Mouse (Mus musculus) bone marrow macrophage, adult 2 months (primary cell): Measurements from ENCODE around the gene Nfyb. TPM values are rescaled to one million over a fixed set of nuclear protein-coding genes. Genes with fewer than 3 reads are reported as not detected.

Experiments used
- H3K27ac ChIP-seq: 2 replicates; pipeline ENCODE4 v1.5.1; 2012; ENCODE audit warnings: low read depth, low read length; ENCODE audit not compliant: insufficient read depth
- H3K4me1 ChIP-seq: 2 replicates; pipeline ENCODE4 v1.6.1; 2012; ENCODE audit warnings: low read length; ENCODE audit not compliant: control insufficient read depth, insufficient read depth
- H3K4me3 ChIP-seq: 2 replicates; pipeline ENCODE4 v1.5.1; 2012; ENCODE audit warnings: mild to moderate bottlenecking, low read length, moderate library complexity; ENCODE audit not compliant: insufficient read depth
- CTCF ChIP-seq: IDR thresholded peaks from 2 replicates; pipeline ENCODE4 v1.5.1; 2012; ENCODE audit warnings: low read depth, mild to moderate bottlenecking, low read length, moderate library complexity
- POLR2A ChIP-seq: IDR thresholded peaks from 2 replicates; pipeline ENCODE4 v1.6.1; 2012; ENCODE audit warnings: mild to moderate bottlenecking, low read depth, low read length, borderline replicate concordance
- polyA plus RNA-seq: library from polyadenylated mRNA; stranded (reverse); fragments of >200 nt; gene quantifications from 2 replicates; pipeline ENCODE4 v1.2.4, GENCODE M21; 2012; ENCODE audit not compliant: missing spikeins, insufficient read depth, insufficient read length

Gene Nfyb
- polyA plus RNA-seq, 1 experiment, result 17.1 TPM

GRCm38 (mm10) chr10:82780816-82781215 lies 16.9 kb upstream of the Nfyb start:
- Histone ChIP-seq H3K4me1 (peaks cover 11% of the 10 kb centered on the region), H3K27ac (no peak overlapping the region), H3K4me3 (no peak overlapping the region)
- TF ChIP-seq POLR2A (no peak), CTCF (no peak)

DNA sequence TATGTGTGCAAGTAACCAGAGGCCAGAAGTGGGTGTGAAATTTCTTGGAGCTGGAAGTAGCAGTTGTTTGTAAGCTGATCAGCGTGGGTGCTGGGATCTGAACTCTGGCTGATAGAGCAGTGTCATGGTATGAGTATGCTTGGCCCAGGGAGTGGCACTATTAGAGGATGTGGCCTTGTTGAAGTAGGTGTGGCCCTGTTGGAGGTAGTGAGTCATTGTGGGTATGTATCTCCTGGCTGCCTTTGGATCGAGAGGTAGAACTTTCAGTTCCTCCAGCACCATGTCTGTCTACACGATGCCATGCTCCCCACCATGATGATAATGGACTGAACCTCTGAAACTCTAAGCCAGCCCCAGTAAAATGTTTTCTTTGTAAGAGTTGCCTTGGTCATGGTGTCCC lies 16.4 kb upstream of the Nfyb start:
- H3K4me3 ChIP-seq, result no peak overlapping the region
- no peak overlapping the region for H3K27ac ChIP-seq
- no peak for TF ChIP-seq POLR2A
- no peak for TF ChIP-seq CTCF
- peaks cover 9% of the 10 kb centered on the region for H3K4me1 ChIP-seq

- Histone ChIP-seq H3K4me1 (peaks cover 5% of the 10 kb centered on the region), H3K27ac (no peak overlapping the region), H3K4me3 (no peak overlapping the region)
- TF ChIP-seq POLR2A (no peak), CTCF (no peak)
Observed at GRCm38 (mm10) chr10:82779831-82780230, 15.9 kb upstream of the Nfyb start.

GRCm38 (mm10) chr10:82778791-82779549 lies 15.0 kb upstream of the Nfyb start:
- TF ChIP-seq CTCF, result no peak
- TF ChIP-seq POLR2A, result no peak
- Histone ChIP-seq H3K4me1 (peaks cover 5% of the 10 kb centered on the region), H3K27ac (no peak overlapping the region), H3K4me3 (no peak overlapping the region)

DNA sequence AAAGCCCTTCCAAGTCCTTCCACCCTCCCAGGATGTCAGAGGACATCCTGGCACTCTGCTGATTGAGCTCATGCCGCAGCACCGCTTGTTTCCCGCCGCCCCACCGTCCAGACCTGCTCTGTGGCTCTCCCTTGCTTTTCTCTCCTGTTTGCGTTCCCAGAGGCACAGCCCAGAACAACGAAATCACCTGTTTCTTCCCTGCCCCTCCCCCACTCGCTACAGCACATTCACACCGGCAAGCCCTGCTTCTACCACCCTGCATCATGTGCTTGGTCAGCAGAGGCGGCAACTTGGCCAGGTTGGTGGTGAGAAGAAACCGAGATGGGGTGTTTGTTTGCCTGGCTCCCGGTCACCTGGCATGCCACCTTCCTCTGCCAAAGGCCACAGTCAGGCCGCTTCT lies 13.9 kb upstream of the Nfyb start:
- TF ChIP-seq CTCF, result no peak
- no peak for TF ChIP-seq POLR2A
- Histone ChIP-seq H3K27ac (no peak overlapping the region), H3K4me3 (no peak overlapping the region), H3K4me1 (peaks cover 5% of the 10 kb centered on the region)

DNA sequence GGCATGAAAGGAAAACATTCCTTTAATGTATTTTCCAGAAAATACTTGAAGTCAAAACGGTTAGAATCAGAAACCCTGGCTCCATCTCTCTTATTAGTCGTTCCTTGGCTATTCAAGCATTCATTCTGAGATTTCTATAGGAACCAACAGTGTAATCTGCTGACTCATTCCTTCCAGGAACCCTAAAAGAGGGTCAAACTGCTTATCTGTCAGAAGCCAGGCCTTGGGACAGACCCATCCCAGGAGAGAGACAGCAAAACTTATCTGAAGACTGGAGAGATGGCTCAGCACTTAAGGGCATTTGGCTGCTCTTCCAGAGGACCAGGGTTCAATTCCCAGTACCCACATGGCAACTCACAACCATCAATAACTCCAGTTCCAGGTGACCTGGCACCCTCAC lies 13.1 kb upstream of the Nfyb start:
- no peak for TF ChIP-seq POLR2A
- TF ChIP-seq CTCF, result no peak
- H3K4me3 ChIP-seq, result no peak overlapping the region
- no peak overlapping the region for H3K27ac ChIP-seq
- peaks cover 5% of the 10 kb centered on the region for H3K4me1 ChIP-seq

GRCm38 (mm10) chr10:82774841-82775240 lies 10.9 kb upstream of the Nfyb start:
- Histone ChIP-seq H3K27ac (no peak overlapping the region), H3K4me3 (no peak overlapping the region), H3K4me1 (peaks cover 3% of the 10 kb centered on the region)
- no peak for TF ChIP-seq POLR2A
- no peak for TF ChIP-seq CTCF

DNA sequence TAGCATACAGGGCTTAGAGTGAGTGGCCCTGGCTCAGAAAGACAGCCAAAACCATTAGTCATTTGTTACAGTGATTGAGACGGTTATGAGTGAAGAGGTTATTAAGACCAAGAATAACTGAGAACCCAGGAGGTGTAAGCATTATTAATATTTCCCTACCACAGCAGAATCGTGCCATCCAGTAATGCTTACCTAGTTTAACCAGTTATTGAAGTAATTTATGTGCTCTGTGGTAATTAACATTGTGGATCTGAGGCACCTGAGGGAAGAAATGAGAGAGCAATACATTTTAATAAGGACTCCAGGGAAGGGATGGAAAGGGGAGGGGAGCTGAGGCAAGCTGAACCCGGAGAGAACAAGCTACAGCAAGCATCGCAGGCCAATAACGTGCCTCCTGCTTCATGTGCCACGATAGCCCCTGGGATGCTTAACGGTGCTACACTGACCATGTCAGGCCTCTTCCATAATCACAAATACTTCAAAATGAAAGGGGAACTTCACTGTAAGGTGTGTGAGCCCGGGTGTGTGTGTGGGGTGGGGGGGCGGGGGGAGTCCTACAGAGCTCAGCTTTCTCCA lies 7.7 kb upstream of the Nfyb start:
- H3K4me1 ChIP-seq, result no peaks in the 10 kb centered on the region
- TF ChIP-seq POLR2A (no peak), CTCF (no peak)
- no peak overlapping the region for H3K4me3 ChIP-seq
- no peak overlapping the region for H3K27ac ChIP-seq

DNA sequence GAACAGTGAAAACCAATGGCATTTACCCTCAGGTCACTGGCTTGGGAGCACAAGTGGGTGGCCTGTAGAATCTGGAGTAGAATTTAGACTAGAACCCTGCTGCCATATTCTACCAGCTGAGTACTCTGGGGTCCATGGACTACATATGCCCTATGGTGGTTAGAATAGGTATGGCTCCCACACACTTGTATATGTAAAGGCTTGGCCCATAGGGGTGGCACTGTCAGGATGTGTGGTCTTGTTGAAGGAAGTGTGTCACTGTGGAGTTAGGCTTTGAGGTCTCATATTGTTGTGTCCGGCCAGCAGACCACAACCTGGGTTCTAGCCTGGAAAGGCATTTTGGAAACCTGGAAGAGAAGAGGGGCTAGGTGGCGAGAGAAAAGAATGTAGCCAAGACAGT lies 6.8 kb upstream of the Nfyb start:
- Histone ChIP-seq H3K27ac (no peak overlapping the region), H3K4me1 (no peaks in the 10 kb centered on the region), H3K4me3 (no peak overlapping the region)
- no peak for TF ChIP-seq CTCF
- no peak for TF ChIP-seq POLR2A

DNA sequence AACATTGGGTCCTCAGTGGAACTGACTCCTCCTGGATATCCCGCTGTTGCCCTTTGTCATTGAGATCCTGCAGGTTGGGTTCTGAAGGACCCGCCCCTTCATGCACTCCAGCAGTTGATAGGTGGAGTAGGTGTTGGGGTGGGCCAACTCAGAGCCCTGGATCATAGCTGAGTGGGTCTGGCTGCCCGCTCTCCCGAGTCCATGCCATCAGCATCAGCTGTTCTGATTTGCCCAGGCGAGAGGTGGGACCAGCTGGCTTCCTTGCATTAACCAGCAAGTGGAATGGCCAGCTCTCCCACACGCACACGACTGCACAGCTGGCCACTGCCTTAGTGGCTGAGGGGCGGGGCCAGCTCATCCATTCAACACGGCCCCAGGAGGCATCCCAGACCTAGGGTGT lies 5.0 kb upstream of the Nfyb start:
- Histone ChIP-seq H3K4me3 (no peak overlapping the region), H3K4me1 (peaks cover 4% of the 10 kb centered on the region; the same call in 1 of the 2 replicates), H3K27ac (no peak overlapping the region)
- no peak for TF ChIP-seq CTCF
- TF ChIP-seq POLR2A, result no peak
